Mouse (Mus musculus): Measurements from ENCODE around the gene Olfr816.
"Not testable (repeated sequence)": the region's sequence is repeated elsewhere in the genome, so short reads cannot be mapped to it uniquely, and the experiment has no call there.

Gene Olfr816

GRCm38 (mm10) chr10:129915497-129915896 is at the start of gene Olfr816:
Gene Olfr816 (minus strand): TSS chr10:129915597.
- in situ Hi-C loops (cut with MboI, MseI), result no loop called here

GRCm38 (mm10) chr10:129949000-129949399 is 33.6 kb upstream of the Olfr816 start, which contains the start of gene Olfr818:
Gene Olfr818 (minus strand): TSS chr10:129949100.
- in situ Hi-C loops (cut with MboI, MseI), result no loop called here

- in situ Hi-C loops (cut with MboI, MseI), result not testable (repeated sequence)
These were observed 9.6 kb downstream of the Olfr816 start, which contains the start of gene Olfr815 for GRCm38 (mm10) chr10:129905767-129906166. Gene Olfr815 (minus strand): TSS chr10:129905867.

- in situ Hi-C loops (cut with MboI, MseI), result no loop called here
These were observed 29.5 kb downstream of the Olfr816 start for GRCm38 (mm10) chr10:129885934-129886333.

DNA sequence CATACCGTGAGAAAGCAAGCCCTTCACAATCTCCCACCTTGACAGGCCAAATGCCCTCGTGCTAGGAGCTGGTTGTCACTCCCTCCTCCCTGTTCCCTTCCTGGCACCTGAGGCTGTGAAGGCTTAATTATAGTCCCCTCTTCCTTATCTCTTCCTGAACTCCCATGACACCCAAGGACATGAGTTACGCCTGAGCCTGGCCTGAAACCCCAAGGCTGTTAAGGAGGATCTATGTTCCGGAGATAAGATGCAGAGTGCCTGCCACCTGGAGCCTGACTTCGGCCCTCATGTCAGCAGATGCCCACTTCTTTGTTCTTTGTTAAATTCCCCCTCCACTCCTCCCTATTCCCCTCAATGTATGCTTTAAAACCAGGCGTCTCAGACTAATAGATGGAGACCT is 29.9 kb downstream of the Olfr816 start:
- in situ Hi-C loops (cut with MboI, MseI), result not testable (repeated sequence)

DNA sequence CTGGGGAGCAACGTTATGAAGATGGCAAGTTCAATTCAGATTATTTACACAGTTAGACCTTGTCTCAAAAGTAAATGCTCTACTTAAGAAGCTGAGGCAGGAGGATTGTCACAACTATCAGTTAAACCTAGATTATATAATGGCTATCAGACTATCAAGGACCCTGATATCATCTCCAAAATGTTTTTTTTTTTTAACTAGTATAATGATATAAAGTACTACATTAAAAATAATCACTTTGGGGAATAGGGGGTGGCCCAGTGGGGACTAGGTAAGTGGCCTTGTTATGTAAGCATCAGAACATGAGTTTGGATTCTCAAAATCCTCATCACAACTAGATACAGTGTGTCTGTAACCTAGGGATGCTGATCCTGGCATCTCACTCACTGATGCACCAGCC is 35.6 kb downstream of the Olfr816 start, which contains the start of gene Olfr814:
Gene Olfr814, minus strand, starts transcription at position 101 of the 400 bp plus-strand sequence.
- in situ Hi-C loops (cut with MboI, MseI), result not testable (repeated sequence)

All from T-helper 17 cell (primary cell).